Mouse (Mus musculus): ENCODE measurements around the gene Igfn1.

- TF ChIP-seq POLR2A (IDR thresholded peaks at IDR 0.05; ENCODE audit: low read depth, low read length) (no peak), CTCF (conservative IDR thresholded peaks at IDR 0.05; ENCODE audit: insufficient read depth, insufficient read length, low read depth, low read length) (no peak)
Observed at GRCm38 (mm10) chr1:136032961-136033360, 26.8 kb upstream of the Igfn1 start.

Measured in kidney, adult 2 months (tissue).